Mouse (Mus musculus) left cerebral cortex, postnatal 25 days (tissue): ENCODE measurements around the gene Tnrc18. TPM values are rescaled to one million over a fixed set of nuclear protein-coding genes. Genes with fewer than 3 reads are reported as not detected.
A peak's percentile ranks its signal among the peaks of the same experiment; 100 is the strongest.

Source experiments
- DNase-seq, 2 experiments: peaks; one replicate each; pipeline ENCODE4 v3.0.0; 2022; ENCODE audit warnings: low spot score in 2 of 2, mixed read lengths in 1 of 2
- intact Hi-C: fragments of 180-260 bp; cut with DNase I; formaldehyde crosslinking; loops from one replicate; pipeline ENCODE4 v1.15.1; 2025
- total RNA-seq, 2 experiments: library from RNA; stranded (reverse); gene quantifications; 2 replicates each; pipeline ENCODE4 v1.2.3; 2021

Gene Tnrc18
- total RNA-seq, 2 experiments from 2014 or later: 114 to 125 TPM

DNA sequence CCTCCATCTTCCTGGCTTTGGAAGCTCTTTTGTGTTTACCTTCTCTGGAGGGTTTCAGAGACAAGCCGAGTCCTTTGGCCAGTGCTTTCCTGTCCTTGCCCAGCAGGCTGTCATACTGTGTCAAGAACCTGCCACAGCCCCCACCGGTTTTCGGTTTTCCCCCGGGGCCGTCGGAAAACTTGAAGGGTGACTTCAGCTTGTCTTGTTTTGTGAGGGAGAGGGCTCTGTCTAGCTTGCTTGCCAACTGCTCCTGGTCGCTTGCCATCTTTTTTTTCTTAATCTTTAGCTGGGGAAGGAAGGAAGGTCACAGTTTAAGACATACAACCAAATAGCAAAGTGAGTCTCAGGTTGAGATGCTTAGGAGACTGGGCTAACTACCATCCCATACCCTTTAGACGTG lies 57.7 kb downstream of the Tnrc18 start:
- intact Hi-C loops: loop anchor here (10.0 kb wide), 1 partner anchor 305 kb away; no protein-coding TSS in a partner anchor
- DNase-seq: no peak

DNA sequence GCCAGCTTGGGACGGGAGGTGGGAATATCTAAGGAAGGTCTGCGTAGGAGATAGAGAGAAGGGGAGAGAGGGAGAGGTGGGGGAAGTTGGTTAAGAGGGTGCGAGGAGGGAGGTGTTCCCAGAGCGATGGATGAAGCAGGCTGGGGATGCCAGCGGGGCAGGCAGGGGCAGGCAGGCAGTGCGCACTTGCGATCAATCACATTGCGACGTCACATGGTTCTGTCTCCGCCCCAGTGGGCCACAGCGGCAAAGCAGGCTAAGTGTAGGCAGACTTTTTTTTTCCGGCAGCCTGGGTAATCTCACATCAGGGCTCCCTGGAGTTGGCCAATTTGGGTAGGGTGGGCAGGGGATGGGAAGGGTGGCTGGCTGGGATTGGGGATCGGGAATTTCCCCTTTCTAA lies 65.2 kb downstream of the Tnrc18 start:
- intact Hi-C loops: no loop called here
- peak in 1 of 2 experiments; percentile 37 for DNase-seq

GRCm38 (mm10) chr5:142750173-142750572 lies 67.3 kb downstream of the Tnrc18 start:
- intact Hi-C loops: no loop called here
- no peak for DNase-seq

DNA sequence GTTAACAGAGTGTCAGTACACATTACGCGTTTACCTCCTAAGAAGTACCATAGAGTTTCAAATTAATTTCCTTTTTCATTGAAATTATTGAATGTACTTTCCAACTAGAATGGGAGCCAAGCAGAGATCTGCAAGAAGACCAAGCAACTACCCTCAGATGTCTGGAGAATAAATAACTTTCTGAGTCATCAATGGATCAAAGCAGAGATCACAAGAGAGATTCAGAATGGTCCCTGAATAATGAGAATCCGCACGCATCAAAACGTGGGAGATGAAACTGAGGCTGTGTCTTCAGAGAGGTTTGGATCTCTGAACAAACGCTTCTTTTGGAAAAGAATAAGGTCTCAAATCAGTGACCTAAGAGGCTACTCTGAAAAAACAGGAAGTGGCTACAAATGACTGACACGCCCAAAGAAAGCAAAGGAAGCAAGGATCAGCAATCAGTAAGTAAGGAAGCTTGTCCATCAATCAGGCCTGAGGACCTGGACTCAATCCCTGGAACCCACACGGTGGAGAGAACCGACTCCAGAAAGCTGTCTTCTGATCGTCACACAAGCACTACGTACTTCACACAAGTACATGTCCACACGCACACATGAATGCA lies 70.3 kb downstream of the Tnrc18 start:
- intact Hi-C loops: no loop called here
- no peak for DNase-seq

DNA sequence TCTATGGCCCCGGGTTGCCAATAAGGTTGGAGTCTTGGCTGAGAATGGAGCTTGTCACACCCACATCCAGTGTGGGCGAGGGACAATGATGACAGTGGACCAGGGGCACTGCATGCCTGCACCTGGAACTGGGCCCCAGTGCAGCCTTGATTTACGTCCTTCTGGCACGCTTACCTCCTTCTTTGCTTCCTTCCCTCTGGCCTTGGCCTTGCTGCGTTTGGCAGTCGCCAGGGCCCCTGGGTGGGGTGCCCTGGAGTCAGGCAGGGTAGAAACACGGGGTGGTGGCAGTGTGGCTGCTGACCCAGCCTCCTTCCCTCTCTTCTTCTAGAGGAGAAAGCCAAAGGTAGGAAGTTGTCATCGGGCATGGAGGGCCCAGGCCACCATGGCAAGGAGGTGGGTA lies 77.5 kb downstream of the Tnrc18 start:
- no peak for DNase-seq
- intact Hi-C loops: no loop called here

DNA sequence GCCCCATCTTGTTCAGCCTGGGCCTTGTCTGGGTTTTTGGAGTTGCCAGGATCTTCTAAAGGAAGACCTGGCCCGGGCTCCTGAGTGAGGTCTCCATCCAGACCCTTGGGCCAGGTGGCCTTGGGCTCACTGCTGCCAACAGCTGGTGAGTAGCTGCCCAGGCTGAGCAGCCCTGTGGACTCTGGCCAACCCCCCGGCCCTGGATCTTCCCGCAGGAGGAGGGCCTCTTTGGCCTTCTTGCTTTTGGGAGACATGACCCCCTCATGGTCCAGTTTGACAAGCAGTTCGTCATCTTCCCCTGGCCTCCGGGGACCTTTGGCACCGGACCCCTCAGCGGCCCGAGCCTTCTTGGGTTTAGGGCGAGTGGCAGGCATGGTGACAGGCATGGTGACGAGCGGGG lies 85.5 kb downstream of the Tnrc18 start:
- intact Hi-C loops: no loop called here
- DNase-seq: no peak

DNA sequence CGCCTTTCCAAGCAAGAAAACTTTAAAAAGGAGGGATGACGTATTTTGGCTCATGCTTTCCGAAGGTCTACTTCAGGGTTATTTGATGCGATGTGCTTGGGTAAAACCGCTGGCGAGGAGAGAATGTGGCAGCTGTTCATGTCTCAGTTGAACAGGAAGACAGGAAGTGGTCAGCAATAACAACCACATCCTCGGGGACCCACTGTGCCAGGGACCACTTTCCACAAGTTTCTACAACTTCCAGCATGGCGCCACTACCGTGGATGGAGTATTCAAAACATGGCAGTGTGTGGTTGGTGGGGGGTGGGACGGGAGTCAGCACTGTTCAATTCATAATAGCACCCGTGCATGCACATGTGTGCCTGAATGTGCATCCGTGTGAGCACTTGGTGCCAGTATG lies 87.2 kb downstream of the Tnrc18 start:
- intact Hi-C loops: no loop called here
- DNase-seq: no peak

- intact Hi-C loops: no loop called here
- DNase-seq: no peak
Measured at GRCm38 (mm10) chr5:142728301-142728700, 89.2 kb downstream of the Tnrc18 start.

GRCm38 (mm10) chr5:142726748-142727147 lies 90.7 kb downstream of the Tnrc18 start:
- DNase-seq: no peak
- intact Hi-C loops: no loop called here

DNA sequence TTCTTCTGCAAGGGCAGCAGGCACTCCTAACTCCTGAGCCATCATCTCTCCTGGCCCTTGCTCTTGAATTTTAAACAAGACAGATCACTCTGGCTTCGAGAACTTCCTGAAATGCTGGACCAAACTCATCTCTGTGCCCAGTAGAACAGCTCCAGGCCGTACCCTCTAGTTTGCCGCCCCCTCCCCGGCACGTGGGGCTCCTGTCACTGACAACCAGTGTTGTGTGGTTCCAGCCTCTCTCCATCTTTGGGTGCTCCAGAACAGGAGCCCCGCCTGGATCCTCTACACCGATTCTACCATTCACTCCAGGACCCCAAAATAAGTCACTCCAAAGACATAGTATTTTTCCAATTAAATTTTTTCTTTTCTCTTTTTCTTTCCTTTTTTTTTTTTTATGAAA lies 93.2 kb downstream of the Tnrc18 start:
- intact Hi-C loops: no loop called here
- DNase-seq: no peak

GRCm38 (mm10) chr5:142723520-142724133 lies 93.8 kb downstream of the Tnrc18 start:
- peak; percentile 49 to 52 for DNase-seq
- intact Hi-C loops: loop anchor here (2.0 kb wide), 1 partner anchor 117 kb away; no protein-coding TSS in a partner anchor

DNA sequence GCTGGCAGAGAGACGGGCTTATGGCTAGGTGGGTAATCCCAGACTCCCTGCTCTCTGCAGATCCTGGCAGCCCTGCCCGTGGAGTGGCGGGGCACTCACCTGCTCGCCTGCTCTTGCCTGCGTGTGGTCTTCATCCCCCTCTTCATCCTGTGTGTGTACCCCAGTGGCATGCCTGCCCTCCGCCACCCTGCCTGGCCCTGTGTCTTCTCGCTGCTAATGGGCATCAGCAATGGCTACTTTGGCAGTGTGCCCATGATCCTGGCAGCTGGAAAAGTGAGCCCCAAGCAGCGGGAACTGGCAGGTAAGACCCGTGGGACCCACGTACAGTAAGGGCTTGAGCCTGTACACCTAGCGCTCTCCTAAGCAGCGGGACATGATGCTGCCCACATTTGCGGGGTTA lies 97.6 kb downstream of the Tnrc18 start:
- DNase-seq: no peak
- intact Hi-C loops: loop anchor here (2.0 to 5.0 kb wide), 3 partner anchors 138 to 218 kb away; no protein-coding TSS in a partner anchor

- intact Hi-C loops: loop anchor here (1.0 to 5.0 kb wide), 4 partner anchors 45 to 216 kb away; no protein-coding TSS in a partner anchor
- no peak for DNase-seq
Measured at GRCm38 (mm10) chr5:142718486-142718885, 99.0 kb downstream of the Tnrc18 start.

DNA sequence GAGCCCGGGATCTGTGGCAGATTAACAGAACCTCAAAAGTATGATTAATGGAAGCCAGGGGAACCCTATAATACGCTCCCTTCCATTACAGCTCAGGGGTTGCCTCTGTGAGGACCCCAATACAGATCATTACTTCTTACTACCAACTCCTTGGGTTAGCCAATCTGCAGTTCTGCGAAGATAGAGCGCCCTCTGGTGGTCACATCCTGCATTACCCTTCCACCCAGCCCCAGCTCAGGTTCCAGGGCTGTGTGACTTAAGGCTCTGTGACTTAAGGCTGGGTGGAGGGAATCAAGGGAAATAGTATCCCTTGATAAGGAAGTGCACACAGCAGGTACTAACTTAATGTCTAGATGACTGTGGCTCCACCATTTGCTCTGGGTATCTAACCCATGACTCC lies 99.4 kb downstream of the Tnrc18 start:
- intact Hi-C loops: loop anchor here (1.0 to 5.0 kb wide), 4 partner anchors 45 to 216 kb away; no protein-coding TSS in a partner anchor
- peak; percentile 79 to 81 for DNase-seq

- DNase-seq: no peak
- intact Hi-C loops: loop anchor here (5.0 kb wide), 2 partner anchors 134 to 214 kb away; no protein-coding TSS in a partner anchor
Measured at GRCm38 (mm10) chr5:142716056-142716455, 101.4 kb downstream of the Tnrc18 start.

- intact Hi-C loops: loop anchor here (5.0 kb wide), 2 partner anchors 133 to 213 kb away; no protein-coding TSS in a partner anchor
- no peak for DNase-seq
Measured at GRCm38 (mm10) chr5:142715059-142715458, 102.4 kb downstream of the Tnrc18 start.

DNA sequence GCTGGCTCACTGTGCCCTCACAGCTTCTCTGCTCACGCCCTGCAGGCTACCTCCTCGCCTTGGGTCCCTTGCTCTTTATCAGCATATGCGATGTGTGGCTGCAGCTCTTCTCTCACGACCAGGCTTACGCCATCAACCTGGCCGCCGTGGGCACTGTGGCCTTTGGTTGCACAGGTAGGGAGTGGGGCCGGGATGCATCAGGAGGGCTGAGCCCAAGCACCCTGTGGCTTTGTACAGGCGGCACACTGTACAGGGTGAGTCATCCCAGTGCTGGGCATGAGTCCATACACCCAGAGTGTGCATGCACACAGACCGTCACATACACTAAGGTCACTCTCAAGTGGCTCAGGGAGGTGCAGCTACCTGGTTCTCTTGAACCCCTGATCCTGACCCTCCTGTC lies 103.5 kb downstream of the Tnrc18 start:
- DNase-seq: no peak
- intact Hi-C loops: no loop called here

DNA sequence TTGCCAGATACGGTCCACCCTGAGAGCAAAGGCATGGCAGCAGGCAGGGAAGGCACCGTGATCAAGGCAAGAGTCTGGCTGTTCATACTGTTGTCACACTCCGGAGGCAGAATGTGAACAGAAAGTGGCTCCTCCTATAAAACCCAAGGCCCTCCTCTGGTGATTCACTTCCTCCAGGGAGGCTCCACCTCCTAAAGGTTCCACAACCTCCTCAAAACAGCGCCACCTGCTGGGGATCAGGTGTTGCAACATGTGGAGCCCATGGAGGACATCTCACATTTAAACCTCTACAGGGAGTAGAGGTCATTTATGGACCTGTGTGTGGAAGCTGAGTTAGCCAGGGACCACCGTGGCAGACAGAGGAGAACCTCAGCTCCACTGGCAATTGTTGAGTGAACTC lies 105.1 kb downstream of the Tnrc18 start:
- intact Hi-C loops: no loop called here
- DNase-seq: no peak

DNA sequence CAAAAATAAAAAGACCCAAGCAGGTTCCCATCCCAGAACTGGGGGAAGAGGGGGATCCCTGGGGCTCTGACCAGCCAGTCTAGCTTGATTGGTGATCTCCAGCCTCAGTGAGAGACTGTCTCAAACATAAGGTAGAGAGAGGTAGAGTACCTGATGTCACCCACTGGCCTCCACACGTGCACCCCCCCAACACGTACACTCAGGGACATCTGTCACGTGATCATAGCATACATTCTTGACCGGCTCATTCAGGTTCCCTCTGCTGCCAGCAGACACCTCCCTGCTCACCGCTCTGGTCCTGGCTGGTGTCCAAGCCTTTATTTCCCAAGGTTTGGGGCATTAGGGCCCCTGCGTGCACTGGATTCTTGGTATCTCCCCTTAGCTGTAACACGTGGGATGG lies 108.0 kb downstream of the Tnrc18 start:
- DNase-seq: no peak
- intact Hi-C loops: no loop called here

- DNase-seq: no peak
- intact Hi-C loops: no loop called here
Measured at GRCm38 (mm10) chr5:142707709-142708108, 109.8 kb downstream of the Tnrc18 start.

DNA sequence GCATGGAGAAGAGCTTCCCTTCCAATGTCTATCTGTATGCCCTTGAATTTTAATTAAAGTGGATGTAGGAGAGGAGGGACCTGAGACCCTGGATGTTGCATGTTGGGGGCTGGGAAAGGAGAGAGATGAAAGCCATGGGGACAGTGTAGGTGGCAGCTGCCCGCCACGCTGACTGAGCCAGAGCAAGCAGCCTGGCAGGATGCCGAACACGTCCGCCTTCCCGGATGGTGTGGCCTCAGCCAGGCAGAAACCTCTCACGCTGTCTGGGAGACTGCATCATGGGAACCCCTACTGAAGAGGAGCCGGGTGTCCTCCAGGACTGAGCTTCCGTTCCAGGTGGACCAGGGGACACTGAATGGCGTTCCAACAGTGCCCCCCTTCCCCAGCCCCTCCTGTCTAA lies 113.9 kb downstream of the Tnrc18 start:
- DNase-seq: peak; percentile 60 to 64
- intact Hi-C loops: no loop called here
